Mouse (Mus musculus) liver, embryonic 15.5 days (tissue): ENCODE results near the gene Thap3. TPM values are rescaled to one million over a fixed set of nuclear protein-coding genes. Genes with fewer than 3 reads are reported as not detected.

ENCODE experiments used
- ATAC-seq: fragments of 200-750 bp; cut with Nextera tagmentation; 2 replicates; pipeline ENCODE4 v1.8.0; 2017; ENCODE audit warnings: moderate number of reproducible peaks, mild to moderate bottlenecking, moderate library complexity; ENCODE audit not compliant: insufficient read depth
- H3K27ac ChIP-seq: fragments of 300-500 bp; sonication (generic); replicated peaks from 2 replicates; pipeline ENCODE4 v1.5.1; 2015; ENCODE audit warnings: mild to moderate bottlenecking, inconsistent platforms
- H3K27me3 ChIP-seq: fragments of 300-500 bp; sonication (generic); 2 replicates; pipeline ENCODE4 v1.6.1; 2015; ENCODE audit warnings: mild to moderate bottlenecking, inconsistent platforms
- H3K36me3 ChIP-seq: fragments of 300-500 bp; sonication (generic); replicated peaks from 2 replicates; pipeline ENCODE4 v1.6.1; 2015; ENCODE audit warnings: moderate library complexity, mild to moderate bottlenecking, inconsistent platforms
- H3K4me1 ChIP-seq: fragments of 300-500 bp; sonication (generic); replicated peaks from 2 replicates; pipeline ENCODE4 v1.6.1; 2015; ENCODE audit warnings: inconsistent platforms
- H3K4me2 ChIP-seq: fragments of 300-500 bp; sonication (generic); 2 replicates; pipeline ENCODE4 v1.6.1; 2015; ENCODE audit warnings: moderate library complexity, mild to moderate bottlenecking, inconsistent platforms
- H3K4me3 ChIP-seq: fragments of 300-500 bp; sonication (generic); replicated peaks from 2 replicates; pipeline ENCODE4 v1.5.1; 2015; ENCODE audit warnings: mild to moderate bottlenecking, inconsistent platforms
- H3K9ac ChIP-seq: fragments of 300-500 bp; sonication (generic); 2 replicates; pipeline ENCODE4 v1.6.1; 2015; ENCODE audit warnings: moderate library complexity, mild to moderate bottlenecking, inconsistent platforms
- H3K9me3 ChIP-seq: fragments of 300-500 bp; sonication (generic); replicated peaks from 2 replicates; pipeline ENCODE4 v1.6.1; 2016; ENCODE audit warnings: inconsistent platforms
- WGBS: fragments of 180-500 bp; shearing (Covaris S2); methylation state at CpG from one replicate; pipeline ENCODE4 v1.1.7; 2015; ENCODE audit warnings: mixed read lengths; ENCODE audit not compliant: insufficient replicate concordance; 5-methylcytosine and 5-hydroxymethylcytosine counted together
- polyA plus RNA-seq: library from polyadenylated mRNA; unstranded; fragments of >200 nt; fragmentation: Nextera tagmentation; extraction: Ambion mirVana; gene quantifications from 2 replicates; pipeline ENCODE4 v1.2.1, GENCODE M21; 2015

The Thap3 gene
- polyA plus RNA-seq, 1 experiment from 2014 or later = 6.4 TPM

GRCm38 (mm10) chr4:152008622-152009075 lies 19.9 kb upstream of the Thap3 start, which contains the start of gene Klhl21:
Gene Klhl21 (plus strand): TSS chr4:152008803.
- WGBS = under 1% methylated on average over 45 of the region's 45 CpGs
- peaks cover 67% of the 10 kb centered on the region for H3K4me1 ChIP-seq

GRCm38 (mm10) chr4:152008148-152008500 lies 19.3 kb upstream of the Thap3 start:
- Histone ChIP-seq H3K36me3 (peaks cover 8% of the 10 kb centered on the region), H3K4me1 (peaks cover 62% of the 10 kb centered on the region), H3K27me3 (peaks cover 27% of the 10 kb centered on the region), H3K4me2 (peak overlapping the region; percentile 100), H3K4me3 (peak overlapping the region; percentile 81), H3K9ac (peak overlapping the region; percentile 73), H3K27ac (peak overlapping the region; percentile 59), H3K9me3 (no peaks in the 10 kb centered on the region)
- no peak for ATAC-seq
- 2% methylated on average over 14 of the region's 14 CpGs for WGBS

More at GRCm38 (mm10) chr4:152008622-152009075, 19.9 kb upstream of the Thap3 start, which contains the start of gene Klhl21:
- peak; percentile 82 for ATAC-seq
- peak within 1 kb of the TSS; percentile 73 for H3K9ac ChIP-seq
- no peaks in the 10 kb centered on the region for H3K9me3 ChIP-seq
- H3K27ac ChIP-seq = peak within 1 kb of the TSS; percentile 86
- peak within 1 kb of the TSS; percentile 100 for H3K4me2 ChIP-seq
- H3K27me3 ChIP-seq = peaks cover 27% of the 10 kb centered on the region
- peak within 1 kb of the TSS; percentile 81 for H3K4me3 ChIP-seq
- H3K36me3 ChIP-seq = peaks cover 11% of the 10 kb centered on the region

- H3K9ac ChIP-seq = no peak overlapping the region
These were observed 18.8 kb upstream of the Thap3 start for GRCm38 (mm10) chr4:152007481-152008147.

GRCm38 (mm10) chr4:152006812-152007211 lies 18.0 kb upstream of the Thap3 start:
- Histone ChIP-seq H3K4me2 (no peak overlapping the region), H3K27ac (no peak overlapping the region), H3K36me3 (no peaks in the 10 kb centered on the region), H3K9me3 (no peaks in the 10 kb centered on the region), H3K4me3 (no peak overlapping the region), H3K9ac (no peak overlapping the region), H3K4me1 (peaks cover 50% of the 10 kb centered on the region), H3K27me3 (peaks cover 27% of the 10 kb centered on the region)
- ATAC-seq = no peak
- WGBS = 53% methylated on average over 3 of the region's 3 CpGs

More at GRCm38 (mm10) chr4:152007481-152008147, 18.8 kb upstream of the Thap3 start:
- H3K4me3 ChIP-seq = peak overlapping the region; percentile 81
- H3K4me1 ChIP-seq = peaks cover 57% of the 10 kb centered on the region
- no peak for ATAC-seq
- H3K9me3 ChIP-seq = no peaks in the 10 kb centered on the region
- H3K4me2 ChIP-seq = peak overlapping the region; percentile 100
- H3K27ac ChIP-seq = no peak overlapping the region
- H3K36me3 ChIP-seq = peaks cover 8% of the 10 kb centered on the region
- WGBS = 29% methylated on average over 8 of the region's 8 CpGs
- peaks cover 27% of the 10 kb centered on the region for H3K27me3 ChIP-seq

GRCm38 (mm10) chr4:152006137-152006536 lies 17.3 kb upstream of the Thap3 start:
- H3K4me2 ChIP-seq = no peak overlapping the region
- peaks cover 44% of the 10 kb centered on the region for H3K4me1 ChIP-seq
- no peaks in the 10 kb centered on the region for H3K9me3 ChIP-seq
- no peak overlapping the region for H3K4me3 ChIP-seq
- WGBS = 53% methylated on average over 6 of the region's 6 CpGs
- no peaks in the 10 kb centered on the region for H3K36me3 ChIP-seq
- H3K27ac ChIP-seq = no peak overlapping the region
- H3K27me3 ChIP-seq = peaks cover 27% of the 10 kb centered on the region
- no peak overlapping the region for H3K9ac ChIP-seq
- ATAC-seq = no peak

- Histone ChIP-seq H3K4me2 (no peak overlapping the region), H3K27me3 (peaks cover 9% of the 10 kb centered on the region), H3K4me3 (no peak overlapping the region), H3K36me3 (no peaks in the 10 kb centered on the region), H3K4me1 (peaks cover 20% of the 10 kb centered on the region), H3K27ac (no peak overlapping the region), H3K9me3 (no peaks in the 10 kb centered on the region), H3K9ac (no peak overlapping the region)
- no peak for ATAC-seq
- WGBS = 64% methylated on average over 3 of the region's 3 CpGs
These were observed 13.3 kb upstream of the Thap3 start for GRCm38 (mm10) chr4:152002063-152002462.

- H3K27ac ChIP-seq = no peak overlapping the region
- no peaks in the 10 kb centered on the region for H3K9me3 ChIP-seq
- no peak overlapping the region for H3K9ac ChIP-seq
- no peak overlapping the region for H3K4me2 ChIP-seq
- peaks cover 18% of the 10 kb centered on the region for H3K4me1 ChIP-seq
- ATAC-seq = no peak
- WGBS = 56% methylated on average over 4 of the region's 4 CpGs
- no peak overlapping the region for H3K4me3 ChIP-seq
- H3K27me3 ChIP-seq = peaks cover 2% of the 10 kb centered on the region
- H3K36me3 ChIP-seq = no peaks in the 10 kb centered on the region
These were observed 12.5 kb upstream of the Thap3 start for GRCm38 (mm10) chr4:152001335-152001734.

GRCm38 (mm10) chr4:152000906-152001305 lies 12.1 kb upstream of the Thap3 start:
- no peak overlapping the region for H3K27ac ChIP-seq
- no peak overlapping the region for H3K4me2 ChIP-seq
- no peaks in the 10 kb centered on the region for H3K27me3 ChIP-seq
- 46% methylated on average over 4 of the region's 4 CpGs for WGBS
- ATAC-seq = no peak
- H3K4me1 ChIP-seq = peaks cover 18% of the 10 kb centered on the region
- H3K9me3 ChIP-seq = no peaks in the 10 kb centered on the region
- no peak overlapping the region for H3K4me3 ChIP-seq
- no peaks in the 10 kb centered on the region for H3K36me3 ChIP-seq
- no peak overlapping the region for H3K9ac ChIP-seq

GRCm38 (mm10) chr4:151999481-151999880 lies 10.7 kb upstream of the Thap3 start:
- Histone ChIP-seq H3K4me1 (peaks cover 28% of the 10 kb centered on the region), H3K36me3 (no peaks in the 10 kb centered on the region), H3K9me3 (no peaks in the 10 kb centered on the region), H3K9ac (no peak overlapping the region), H3K4me2 (no peak overlapping the region), H3K27me3 (peaks cover 10% of the 10 kb centered on the region), H3K4me3 (no peak overlapping the region), H3K27ac (no peak overlapping the region)
- no peak for ATAC-seq
- 30% methylated on average over 3 of the region's 3 CpGs for WGBS

GRCm38 (mm10) chr4:151997701-151998100 lies 8.9 kb upstream of the Thap3 start:
- Histone ChIP-seq H3K9me3 (no peaks in the 10 kb centered on the region), H3K4me1 (peaks cover 42% of the 10 kb centered on the region), H3K4me2 (peak overlapping the region; percentile 100), H3K27me3 (peaks cover 28% of the 10 kb centered on the region), H3K27ac (no peak overlapping the region), H3K4me3 (peak overlapping the region; percentile 93), H3K36me3 (peaks cover under 1% of the 10 kb centered on the region; the same call in 1 of the 2 replicates), H3K9ac (peak overlapping the region; percentile 94)
- WGBS = 34% methylated on average over 3 of the region's 3 CpGs
- ATAC-seq = no peak

- peak overlapping the region; percentile 96 for H3K27ac ChIP-seq
- H3K4me3 ChIP-seq = peak overlapping the region; percentile 93
- no peaks in the 10 kb centered on the region for H3K9me3 ChIP-seq
- H3K27me3 ChIP-seq = peaks cover 35% of the 10 kb centered on the region
- peaks cover 42% of the 10 kb centered on the region for H3K4me1 ChIP-seq
- peak overlapping the region; percentile 100 for H3K4me2 ChIP-seq
- H3K9ac ChIP-seq = peak overlapping the region; percentile 94
- H3K36me3 ChIP-seq = peaks cover 9% of the 10 kb centered on the region
- 3% methylated on average over 13 of the region's 13 CpGs for WGBS
- ATAC-seq = no peak
These were observed 8.1 kb upstream of the Thap3 start for GRCm38 (mm10) chr4:151996951-151997222.
